Mouse (Mus musculus): ENCODE data around the gene Sgca. TPM values are rescaled to one million over a fixed set of nuclear protein-coding genes. Genes with fewer than 3 reads are reported as not detected.
"Not testable (repeated sequence)": the region's sequence is repeated elsewhere in the genome, so short reads cannot be mapped to it uniquely, and the experiment has no call there.

Gene Sgca
- polyA plus RNA-seq, 1 experiment from 2014 or later, result 0.96 TPM

- Histone ChIP-seq H3K9me3 (replicated peaks; ENCODE audit: control insufficient read depth, low read length) (no peaks in the 10 kb centered on the region), H3K27me3 (ENCODE audit: control insufficient read depth, insufficient read depth, low read depth, low read length) (no peaks in the 10 kb centered on the region; the same call in 1 of the 2 replicates), H3K36me3 (ENCODE audit: control insufficient read depth, insufficient read depth) (no peaks in the 10 kb centered on the region), H3K4me2 (ENCODE audit: low read depth, low read length) (no peak overlapping the region), H3K27ac (ENCODE audit: low read length) (no peak overlapping the region), H3K4me1 (ENCODE audit: control insufficient read depth, low read depth, low read length) (no peaks in the 10 kb centered on the region), H3K9ac (ENCODE audit: low read depth, low read length) (no peak overlapping the region), H3K4me3 (ENCODE audit: low read depth, low read length) (no peak overlapping the region)
- ATAC-seq (ENCODE audit: low read depth), result no peak
- WGBS (ENCODE audit: insufficient replicate concordance), result 47% methylated on average over 15 of the region's 15 CpGs
Observed at GRCm38 (mm10) chr11:94970210-94970943, 5.8 kb downstream of the Sgca start.

- H3K4me1 ChIP-seq (ENCODE audit: control insufficient read depth, low read depth, low read length); H3K4me2 ChIP-seq (ENCODE audit: low read depth, low read length); H3K9ac ChIP-seq (ENCODE audit: low read depth, low read length); H3K9me3 ChIP-seq (replicated peaks; ENCODE audit: control insufficient read depth, low read length); H3K27ac ChIP-seq (ENCODE audit: low read length); H3K27me3 ChIP-seq (ENCODE audit: control insufficient read depth, insufficient read depth, low read depth, low read length); ATAC-seq (ENCODE audit: low read depth); H3K4me3 ChIP-seq (ENCODE audit: low read depth, low read length); H3K36me3 ChIP-seq (ENCODE audit: control insufficient read depth, insufficient read depth): not testable (repeated sequence)
- WGBS (ENCODE audit: insufficient replicate concordance), result 83% methylated on average over 4 of the region's 4 CpGs
Observed at GRCm38 (mm10) chr11:94969709-94970108, 6.4 kb downstream of the Sgca start.

GRCm38 (mm10) chr11:94968187-94968586, 7.9 kb downstream of the Sgca start:
- H3K27me3 ChIP-seq (ENCODE audit: control insufficient read depth, insufficient read depth, low read depth, low read length), result no peaks in the 10 kb centered on the region; the same call in 1 of the 2 replicates
- H3K4me2 ChIP-seq (ENCODE audit: low read depth, low read length), result no peak overlapping the region
- WGBS (ENCODE audit: insufficient replicate concordance), result 63% methylated on average over 7 of the region's 7 CpGs
- no peak overlapping the region for H3K27ac ChIP-seq (ENCODE audit: low read length)
- no peaks in the 10 kb centered on the region for H3K36me3 ChIP-seq (ENCODE audit: control insufficient read depth, insufficient read depth)
- no peaks in the 10 kb centered on the region for H3K9me3 ChIP-seq (replicated peaks; ENCODE audit: control insufficient read depth, low read length)
- H3K4me3 ChIP-seq (ENCODE audit: low read depth, low read length), result no peak overlapping the region
- no peak for ATAC-seq (ENCODE audit: low read depth)
- no peak overlapping the region for H3K9ac ChIP-seq (ENCODE audit: low read depth, low read length)
- no peaks in the 10 kb centered on the region for H3K4me1 ChIP-seq (ENCODE audit: control insufficient read depth, low read depth, low read length)

GRCm38 (mm10) chr11:94967419-94967818, 8.7 kb downstream of the Sgca start, which contains the start of gene Hils1:
Gene Hils1, plus strand, starts transcription at chr11:94967593.
- no peaks in the 10 kb centered on the region for H3K36me3 ChIP-seq (ENCODE audit: control insufficient read depth, insufficient read depth)
- no peaks in the 10 kb centered on the region; the same call in 1 of the 2 replicates for H3K27me3 ChIP-seq (ENCODE audit: control insufficient read depth, insufficient read depth, low read depth, low read length)
- H3K4me3 ChIP-seq (ENCODE audit: low read depth, low read length), result no peak within 1 kb of the TSS
- H3K9ac ChIP-seq (ENCODE audit: low read depth, low read length), result no peak within 1 kb of the TSS
- no peaks in the 10 kb centered on the region for H3K4me1 ChIP-seq (ENCODE audit: control insufficient read depth, low read depth, low read length)
- no peak for ATAC-seq (ENCODE audit: low read depth)
- 28% methylated on average over 4 of the region's 4 CpGs for WGBS (ENCODE audit: insufficient replicate concordance)
- H3K9me3 ChIP-seq (replicated peaks; ENCODE audit: control insufficient read depth, low read length), result no peaks in the 10 kb centered on the region
- no peak within 1 kb of the TSS for H3K27ac ChIP-seq (ENCODE audit: low read length)
- no peak within 1 kb of the TSS for H3K4me2 ChIP-seq (ENCODE audit: low read depth, low read length)

- no peaks in the 10 kb centered on the region for H3K36me3 ChIP-seq (ENCODE audit: control insufficient read depth, insufficient read depth)
- no peak overlapping the region for H3K4me2 ChIP-seq (ENCODE audit: low read depth, low read length)
- no peaks in the 10 kb centered on the region for H3K9me3 ChIP-seq (replicated peaks; ENCODE audit: control insufficient read depth, low read length)
- ATAC-seq (ENCODE audit: low read depth), result no peak
- WGBS (ENCODE audit: insufficient replicate concordance), result 53% methylated on average over 5 of the region's 5 CpGs
- no peaks in the 10 kb centered on the region for H3K4me1 ChIP-seq (ENCODE audit: control insufficient read depth, low read depth, low read length)
- no peaks in the 10 kb centered on the region; the same call in 1 of the 2 replicates for H3K27me3 ChIP-seq (ENCODE audit: control insufficient read depth, insufficient read depth, low read depth, low read length)
- no peak overlapping the region for H3K27ac ChIP-seq (ENCODE audit: low read length)
- no peak overlapping the region for H3K4me3 ChIP-seq (ENCODE audit: low read depth, low read length)
- H3K9ac ChIP-seq (ENCODE audit: low read depth, low read length), result no peak overlapping the region
Observed at GRCm38 (mm10) chr11:94962534-94963101, 13.5 kb downstream of the Sgca start.

GRCm38 (mm10) chr11:94958065-94958858, 17.9 kb downstream of the Sgca start:
- no peak for ATAC-seq (ENCODE audit: low read depth)
- H3K27ac ChIP-seq (ENCODE audit: low read length), result no peak overlapping the region
- WGBS (ENCODE audit: insufficient replicate concordance), result 24% methylated on average over 8 of the region's 8 CpGs
- H3K4me1 ChIP-seq (ENCODE audit: control insufficient read depth, low read depth, low read length), result no peaks in the 10 kb centered on the region
- no peaks in the 10 kb centered on the region; the same call in 1 of the 2 replicates for H3K27me3 ChIP-seq (ENCODE audit: control insufficient read depth, insufficient read depth, low read depth, low read length)
- H3K36me3 ChIP-seq (ENCODE audit: control insufficient read depth, insufficient read depth), result no peaks in the 10 kb centered on the region
- no peak overlapping the region for H3K9ac ChIP-seq (ENCODE audit: low read depth, low read length)
- H3K9me3 ChIP-seq (replicated peaks; ENCODE audit: control insufficient read depth, low read length), result no peaks in the 10 kb centered on the region
- no peak overlapping the region for H3K4me3 ChIP-seq (ENCODE audit: low read depth, low read length)
- H3K4me2 ChIP-seq (ENCODE audit: low read depth, low read length), result no peak overlapping the region

GRCm38 (mm10) chr11:94957693-94958064, 18.4 kb downstream of the Sgca start:
- H3K36me3 ChIP-seq (ENCODE audit: control insufficient read depth, insufficient read depth), result no peaks in the 10 kb centered on the region
- WGBS (ENCODE audit: insufficient replicate concordance), result 65% methylated on average over 9 of the region's 9 CpGs
- no peak for ATAC-seq (ENCODE audit: low read depth)

GRCm38 (mm10) chr11:94955103-94955502, 21.0 kb downstream of the Sgca start:
- H3K27me3 ChIP-seq (ENCODE audit: control insufficient read depth, insufficient read depth, low read depth, low read length), result no peaks in the 10 kb centered on the region; the same call in 1 of the 2 replicates
- no peak overlapping the region for H3K4me3 ChIP-seq (ENCODE audit: low read depth, low read length)
- WGBS (ENCODE audit: insufficient replicate concordance), result 55% methylated on average over 9 of the region's 9 CpGs
- H3K36me3 ChIP-seq (ENCODE audit: control insufficient read depth, insufficient read depth), result no peaks in the 10 kb centered on the region
- H3K4me1 ChIP-seq (ENCODE audit: control insufficient read depth, low read depth, low read length), result no peaks in the 10 kb centered on the region
- H3K9me3 ChIP-seq (replicated peaks; ENCODE audit: control insufficient read depth, low read length), result no peaks in the 10 kb centered on the region
- no peak for ATAC-seq (ENCODE audit: low read depth)
- no peak overlapping the region for H3K27ac ChIP-seq (ENCODE audit: low read length)
- no peak overlapping the region for H3K4me2 ChIP-seq (ENCODE audit: low read depth, low read length)
- no peak overlapping the region for H3K9ac ChIP-seq (ENCODE audit: low read depth, low read length)

More at GRCm38 (mm10) chr11:94957693-94958064, 18.4 kb downstream of the Sgca start:
- H3K4me2 ChIP-seq (ENCODE audit: low read depth, low read length), result no peak overlapping the region
- H3K4me3 ChIP-seq (ENCODE audit: low read depth, low read length), result no peak overlapping the region
- H3K9ac ChIP-seq (ENCODE audit: low read depth, low read length), result no peak overlapping the region
- no peak overlapping the region for H3K27ac ChIP-seq (ENCODE audit: low read length)
- H3K27me3 ChIP-seq (ENCODE audit: control insufficient read depth, insufficient read depth, low read depth, low read length), result no peaks in the 10 kb centered on the region; the same call in 1 of the 2 replicates
- no peaks in the 10 kb centered on the region for H3K4me1 ChIP-seq (ENCODE audit: control insufficient read depth, low read depth, low read length)
- H3K9me3 ChIP-seq (replicated peaks; ENCODE audit: control insufficient read depth, low read length), result no peaks in the 10 kb centered on the region

All from liver, embryonic 16.5 days (tissue).